Mouse (Mus musculus) liver, embryonic 12.5 days (tissue): ENCODE results near the gene Sox6. TPM values are rescaled to one million over a fixed set of nuclear protein-coding genes. Genes with fewer than 3 reads are reported as not detected.
A peak's percentile ranks its signal among the peaks of the same experiment; 100 is the strongest.

ENCODE experiments used
- ATAC-seq: fragments of 200-750 bp; cut with Nextera tagmentation; 2 replicates; pipeline ENCODE4 v1.8.0; 2017; ENCODE audit warnings: moderate number of reproducible peaks, mild to moderate bottlenecking, moderate library complexity
- H3K27ac ChIP-seq: fragments of 300-500 bp; sonication (generic); 2 replicates; pipeline ENCODE4 v1.5.1; 2016; ENCODE audit warnings: mild to moderate bottlenecking
- H3K27me3 ChIP-seq: fragments of 300-500 bp; sonication (generic); replicated peaks from 2 replicates; pipeline ENCODE4 v1.6.1; 2016; ENCODE audit warnings: mild to moderate bottlenecking, moderate library complexity
- H3K36me3 ChIP-seq: fragments of 300-500 bp; sonication (generic); 2 replicates; pipeline ENCODE4 v1.6.1; 2016; ENCODE audit warnings: mild to moderate bottlenecking, moderate library complexity
- H3K4me1 ChIP-seq: fragments of 300-500 bp; sonication (generic); 2 replicates; pipeline ENCODE4 v1.6.1; 2016
- H3K4me2 ChIP-seq: fragments of 300-500 bp; sonication (generic); 2 replicates; pipeline ENCODE4 v1.6.1; 2016; ENCODE audit warnings: mild to moderate bottlenecking, moderate library complexity
- H3K4me3 ChIP-seq: fragments of 300-500 bp; sonication (generic); 2 replicates; pipeline ENCODE4 v1.5.1; 2016; ENCODE audit warnings: mild to moderate bottlenecking, moderate library complexity
- H3K9ac ChIP-seq: fragments of 300-500 bp; sonication (generic); 2 replicates; pipeline ENCODE4 v1.6.1; 2016; ENCODE audit warnings: mild to moderate bottlenecking, moderate library complexity
- H3K9me3 ChIP-seq: fragments of 300-500 bp; sonication (generic); replicated peaks from 2 replicates; pipeline ENCODE4 v1.6.1; 2016; ENCODE audit warnings: mild to moderate bottlenecking, moderate library complexity
- WGBS: fragments of 180-500 bp; shearing (Covaris S2); methylation state at CpG from one replicate; pipeline ENCODE4 v1.1.7; 2016; ENCODE audit not compliant: insufficient replicate concordance; 5-methylcytosine and 5-hydroxymethylcytosine counted together
- polyA plus RNA-seq: library from polyadenylated mRNA; unstranded; fragments of >200 nt; fragmentation: Nextera tagmentation; extraction: Ambion mirVana; gene quantifications from 2 replicates; pipeline ENCODE4 v1.2.1, GENCODE M21; 2016

Gene Sox6
- polyA plus RNA-seq, 1 experiment from 2014 or later, result 61.1 TPM

- H3K4me3 ChIP-seq, result no peak overlapping the region
- H3K4me1 ChIP-seq, result peaks cover 11% of the 10 kb centered on the region; the same call in 1 of the 2 replicates
- no peaks in the 10 kb centered on the region for H3K9me3 ChIP-seq
- 23% methylated on average over 1 of the region's 1 CpGs for WGBS
- H3K4me2 ChIP-seq, result no peak overlapping the region
- H3K9ac ChIP-seq, result no peak overlapping the region
- no peak overlapping the region for H3K27ac ChIP-seq
- H3K27me3 ChIP-seq, result no peaks in the 10 kb centered on the region
- no peak for ATAC-seq
- H3K36me3 ChIP-seq, result peaks cover 31% of the 10 kb centered on the region
Measured at GRCm38 (mm10) chr7:115819136-115819535, 219.5 kb downstream of the Sox6 start.

DNA sequence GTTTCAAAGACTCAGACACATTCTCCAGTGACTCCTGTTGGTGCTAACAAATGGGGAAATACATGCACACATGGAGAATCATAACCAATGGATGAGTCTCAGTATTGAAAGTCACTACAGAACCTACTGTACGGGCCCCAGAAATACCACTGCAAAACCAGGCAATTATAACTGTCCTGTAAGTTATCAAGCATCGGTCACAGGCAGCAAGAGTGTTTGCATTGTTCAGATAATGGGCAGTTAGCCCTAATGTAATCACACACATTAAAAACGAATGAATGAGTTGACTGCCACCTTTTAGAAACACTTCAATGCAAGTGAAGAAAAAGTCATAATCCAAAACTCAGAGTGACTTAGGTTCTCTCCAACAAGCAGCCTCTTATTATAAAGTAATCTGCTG, 235.3 kb downstream of the Sox6 start:
- peak overlapping the region; percentile 26 for H3K4me2 ChIP-seq
- ATAC-seq, result peak; percentile 83
- H3K36me3 ChIP-seq, result peaks cover 36% of the 10 kb centered on the region
- H3K9ac ChIP-seq, result no peak overlapping the region
- peaks cover 32% of the 10 kb centered on the region for H3K4me1 ChIP-seq
- H3K27me3 ChIP-seq, result no peaks in the 10 kb centered on the region
- H3K27ac ChIP-seq, result no peak overlapping the region
- no peak overlapping the region for H3K4me3 ChIP-seq
- H3K9me3 ChIP-seq, result no peaks in the 10 kb centered on the region
- 28% methylated on average over 3 of the region's 3 CpGs for WGBS

DNA sequence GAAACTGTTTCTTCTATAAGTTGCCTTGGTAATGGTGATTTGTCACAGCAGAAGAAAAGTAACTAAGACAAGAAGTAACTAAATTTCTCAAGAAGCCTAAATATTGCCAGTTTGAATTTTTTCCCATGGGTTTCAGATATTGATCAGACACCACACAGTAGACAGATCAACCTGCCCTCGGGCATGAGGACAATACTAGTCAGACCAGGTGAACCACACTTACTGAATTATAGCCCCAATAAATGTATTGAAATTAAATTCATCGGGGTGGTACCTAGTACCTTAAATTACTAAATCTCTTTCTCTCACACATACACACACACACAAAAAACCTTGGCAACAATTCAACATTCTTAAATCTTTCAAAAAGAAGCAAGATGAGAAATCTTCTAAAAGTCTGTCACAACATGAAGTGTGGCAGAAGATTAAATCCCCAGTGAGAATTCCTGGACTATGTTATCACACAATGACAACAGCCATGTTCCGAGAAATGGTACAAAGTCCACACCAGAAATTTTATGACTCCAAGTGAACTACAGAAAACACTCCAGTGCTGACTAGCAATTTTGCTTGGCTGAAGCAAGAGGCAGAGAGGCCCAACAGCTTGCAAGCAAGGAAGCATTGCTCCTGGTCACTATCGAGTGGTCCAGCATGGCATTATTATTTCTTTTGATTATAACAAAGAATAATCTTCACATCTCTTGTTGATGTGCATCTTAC, 244.3 kb downstream of the Sox6 start:
- ATAC-seq, result no peak
- no peak overlapping the region for H3K4me2 ChIP-seq
- H3K4me3 ChIP-seq, result no peak overlapping the region
- no peaks in the 10 kb centered on the region for H3K9me3 ChIP-seq
- peaks cover 56% of the 10 kb centered on the region for H3K36me3 ChIP-seq
- peaks cover 8% of the 10 kb centered on the region; the same call in 1 of the 2 replicates for H3K4me1 ChIP-seq
- no peak overlapping the region for H3K9ac ChIP-seq
- no peaks in the 10 kb centered on the region for H3K27me3 ChIP-seq
- WGBS, result 86% methylated on average over 4 of the region's 4 CpGs
- no peak overlapping the region for H3K27ac ChIP-seq

DNA sequence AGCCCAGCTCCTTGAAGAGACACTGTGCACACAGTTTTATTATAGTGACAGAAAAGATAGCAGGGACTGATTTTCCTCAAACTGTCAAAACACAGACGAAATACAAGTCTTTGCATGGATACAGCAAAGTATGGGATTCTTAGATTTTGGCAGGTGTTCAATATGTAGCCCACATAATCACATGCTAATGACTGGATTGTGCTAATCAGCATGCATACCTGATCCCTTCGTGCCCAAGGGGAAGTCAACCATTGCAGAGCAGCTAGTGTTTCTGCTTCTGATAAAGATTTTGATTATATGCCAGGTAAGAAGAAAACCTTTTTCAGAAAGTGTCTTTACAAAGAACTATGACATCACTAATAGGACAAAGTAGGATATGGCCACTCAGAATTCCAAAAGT, 245.8 kb downstream of the Sox6 start:
- Histone ChIP-seq H3K4me2 (no peak overlapping the region), H3K4me1 (no peaks in the 10 kb centered on the region), H3K4me3 (no peak overlapping the region), H3K36me3 (peaks cover 46% of the 10 kb centered on the region), H3K9ac (no peak overlapping the region), H3K9me3 (no peaks in the 10 kb centered on the region), H3K27ac (no peak overlapping the region), H3K27me3 (no peaks in the 10 kb centered on the region)
- ATAC-seq, result no peak
- 55% methylated on average over 2 of the region's 2 CpGs for WGBS

DNA sequence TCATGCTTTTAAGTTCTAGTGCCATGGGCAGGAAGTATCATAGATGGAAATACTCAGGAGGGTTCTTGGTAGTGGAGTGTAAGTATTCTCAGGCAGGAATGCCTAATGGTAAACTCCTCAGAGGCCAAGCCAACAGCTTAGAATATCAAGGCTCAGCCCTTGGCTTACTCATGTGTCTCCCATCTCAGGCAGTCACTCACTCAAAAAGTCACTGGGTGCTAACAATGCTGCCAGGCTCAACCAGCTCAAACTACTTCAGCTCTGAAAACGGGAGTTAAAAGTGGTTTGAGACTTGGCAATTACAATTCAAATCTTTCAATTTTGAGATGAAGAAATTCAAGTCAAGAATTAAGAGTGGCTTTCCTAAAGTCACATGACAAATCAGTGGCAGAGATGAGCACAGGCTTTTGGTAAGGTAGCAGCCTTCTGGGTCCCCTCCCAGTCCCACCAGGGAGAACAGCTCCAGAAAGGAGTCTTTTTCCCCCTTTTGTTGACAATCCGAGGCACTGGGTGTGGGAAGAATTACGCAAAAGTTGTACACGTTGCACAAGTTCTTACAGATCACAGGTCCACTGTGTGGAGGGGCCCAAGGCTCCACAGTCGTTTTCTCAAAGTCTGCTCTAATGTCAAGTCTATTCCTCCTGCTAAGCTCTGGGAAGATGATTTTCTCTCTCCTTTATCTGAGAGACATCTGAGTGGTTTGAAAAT, 249.3 kb downstream of the Sox6 start:
- Histone ChIP-seq H3K9me3 (no peaks in the 10 kb centered on the region), H3K4me3 (no peak overlapping the region), H3K9ac (no peak overlapping the region), H3K4me2 (no peak overlapping the region), H3K27me3 (no peaks in the 10 kb centered on the region), H3K27ac (no peak overlapping the region), H3K4me1 (peaks cover 8% of the 10 kb centered on the region), H3K36me3 (peaks cover 18% of the 10 kb centered on the region)
- WGBS, result 65% methylated on average over 5 of the region's 5 CpGs
- ATAC-seq, result no peak

DNA sequence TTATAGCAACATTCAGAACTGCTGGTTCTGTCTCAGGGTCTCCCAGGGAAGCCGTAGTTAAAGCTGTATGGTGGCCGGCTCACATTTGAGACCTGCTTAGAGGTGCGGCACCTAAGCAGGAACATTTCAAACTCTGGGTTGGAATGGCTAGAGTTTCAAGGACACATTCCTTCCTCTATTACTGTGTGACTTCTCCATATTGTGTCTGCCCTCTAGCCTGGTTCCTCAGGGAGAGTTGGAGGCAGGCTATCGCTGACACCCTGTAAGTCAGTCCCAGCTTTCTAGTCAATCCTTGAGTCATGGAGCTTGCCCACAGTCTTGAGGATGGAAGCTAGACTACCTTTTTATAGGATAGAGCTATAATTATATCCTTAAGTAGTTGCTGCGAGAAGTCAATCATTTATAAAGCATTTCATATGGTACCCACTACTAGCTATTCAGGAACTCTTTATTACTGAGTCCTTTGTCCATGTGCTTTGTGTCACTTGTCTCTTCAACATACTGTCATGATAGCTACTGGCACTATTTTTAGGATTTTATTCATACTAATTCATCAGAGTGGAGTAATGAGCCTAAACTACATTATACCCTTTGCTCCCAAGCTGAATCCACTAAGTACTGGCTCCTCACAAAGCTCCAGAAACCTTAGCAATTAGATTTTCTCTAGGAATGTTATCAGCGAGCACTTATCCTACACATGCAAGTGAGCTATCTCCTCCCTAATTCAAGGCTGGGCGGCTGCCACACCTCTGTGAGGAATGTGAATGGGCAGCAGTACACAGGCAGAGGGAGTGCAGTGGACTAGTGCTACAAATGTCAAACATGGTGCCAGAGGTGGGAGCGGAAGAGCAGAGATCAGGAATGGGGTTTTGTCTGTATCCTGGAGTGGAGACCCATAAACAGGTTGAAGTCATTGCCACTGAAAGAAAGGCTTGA, 254.3 kb downstream of the Sox6 start:
- Histone ChIP-seq H3K36me3 (peaks cover 3% of the 10 kb centered on the region), H3K4me3 (no peak overlapping the region), H3K9me3 (no peaks in the 10 kb centered on the region), H3K4me1 (peaks cover 8% of the 10 kb centered on the region), H3K27me3 (no peaks in the 10 kb centered on the region), H3K27ac (no peak overlapping the region), H3K9ac (no peak overlapping the region), H3K4me2 (no peak overlapping the region)
- 77% methylated on average over 8 of the region's 8 CpGs for WGBS
- ATAC-seq, result peak; percentile 60; the same call in 1 of the 2 replicates

GRCm38 (mm10) chr7:115780148-115780547, 258.4 kb downstream of the Sox6 start:
- no peaks in the 10 kb centered on the region for H3K27me3 ChIP-seq
- 79% methylated on average over 4 of the region's 4 CpGs for whole genome bisulfite sequencing
- H3K4me3 ChIP-seq, result no peak overlapping the region
- peaks cover 32% of the 10 kb centered on the region for H3K36me3 ChIP-seq
- no peak overlapping the region for H3K4me2 ChIP-seq
- no peaks in the 10 kb centered on the region for H3K9me3 ChIP-seq
- H3K9ac ChIP-seq, result no peak overlapping the region
- H3K27ac ChIP-seq, result no peak overlapping the region
- ATAC-seq, result no peak
- H3K4me1 ChIP-seq, result peaks cover 15% of the 10 kb centered on the region

DNA sequence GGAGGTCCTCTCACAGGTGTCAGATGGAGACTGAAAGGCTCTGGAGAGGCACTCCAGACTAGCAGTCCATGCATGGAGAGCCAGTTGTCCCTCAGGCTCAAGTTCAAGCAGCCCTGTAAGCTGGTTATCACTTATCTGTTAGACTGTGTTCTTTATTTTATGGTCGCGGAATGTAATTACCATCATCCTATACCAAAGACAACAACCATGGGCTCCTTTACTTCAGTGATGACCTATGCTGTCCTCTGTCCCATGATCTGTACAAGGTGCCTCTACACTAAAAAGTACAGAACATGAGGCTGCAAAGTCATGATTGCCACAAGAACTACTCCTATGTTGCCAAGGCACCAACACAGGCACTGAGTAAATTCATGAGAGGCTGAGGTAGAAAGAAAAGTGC, 259.1 kb downstream of the Sox6 start:
- Histone ChIP-seq H3K36me3 (peaks cover 38% of the 10 kb centered on the region), H3K27ac (no peak overlapping the region), H3K4me1 (peaks cover 9% of the 10 kb centered on the region), H3K27me3 (no peaks in the 10 kb centered on the region), H3K4me3 (no peak overlapping the region), H3K9me3 (no peaks in the 10 kb centered on the region), H3K4me2 (no peak overlapping the region), H3K9ac (no peak overlapping the region)
- no peak for ATAC-seq
- WGBS, result 89% methylated on average over 2 of the region's 2 CpGs

DNA sequence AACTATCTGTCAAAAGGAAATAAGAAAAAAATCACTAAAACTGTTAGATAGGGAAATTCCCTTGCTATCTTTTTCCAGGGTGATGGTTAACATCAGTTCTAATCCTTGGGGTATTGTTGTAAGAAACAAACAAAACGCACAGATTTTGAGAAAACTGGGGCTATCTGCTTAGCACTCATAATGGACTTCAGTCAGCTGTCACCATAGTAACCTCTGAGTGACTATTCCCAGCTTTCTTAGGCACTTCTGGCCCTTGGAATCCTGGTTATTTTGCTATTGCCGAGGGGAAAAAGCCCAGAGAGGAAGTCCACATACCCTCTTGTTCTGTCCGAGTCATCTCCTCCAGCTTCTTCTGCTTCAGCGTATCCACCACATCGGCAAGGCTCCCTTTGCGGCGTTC, 261.9 kb downstream of the Sox6 start:
- Histone ChIP-seq H3K9me3 (no peaks in the 10 kb centered on the region), H3K27ac (no peak overlapping the region), H3K27me3 (no peaks in the 10 kb centered on the region), H3K9ac (no peak overlapping the region), H3K4me3 (no peak overlapping the region), H3K4me1 (peaks cover 7% of the 10 kb centered on the region; the same call in 1 of the 2 replicates), H3K36me3 (peaks cover 40% of the 10 kb centered on the region), H3K4me2 (no peak overlapping the region)
- no peak for ATAC-seq
- 78% methylated on average over 7 of the region's 7 CpGs for WGBS

- no peaks in the 10 kb centered on the region for H3K27me3 ChIP-seq
- peaks cover 40% of the 10 kb centered on the region for H3K36me3 ChIP-seq
- H3K9me3 ChIP-seq, result no peaks in the 10 kb centered on the region
- whole genome bisulfite sequencing, result 46% methylated on average over 5 of the region's 5 CpGs
- no peak overlapping the region for H3K9ac ChIP-seq
- H3K4me2 ChIP-seq, result no peak overlapping the region
- H3K27ac ChIP-seq, result no peak overlapping the region
- peak; percentile 76 for ATAC-seq
- H3K4me3 ChIP-seq, result no peak overlapping the region
- H3K4me1 ChIP-seq, result peaks cover 7% of the 10 kb centered on the region; the same call in 1 of the 2 replicates
Measured at GRCm38 (mm10) chr7:115776324-115776723, 262.3 kb downstream of the Sox6 start.

DNA sequence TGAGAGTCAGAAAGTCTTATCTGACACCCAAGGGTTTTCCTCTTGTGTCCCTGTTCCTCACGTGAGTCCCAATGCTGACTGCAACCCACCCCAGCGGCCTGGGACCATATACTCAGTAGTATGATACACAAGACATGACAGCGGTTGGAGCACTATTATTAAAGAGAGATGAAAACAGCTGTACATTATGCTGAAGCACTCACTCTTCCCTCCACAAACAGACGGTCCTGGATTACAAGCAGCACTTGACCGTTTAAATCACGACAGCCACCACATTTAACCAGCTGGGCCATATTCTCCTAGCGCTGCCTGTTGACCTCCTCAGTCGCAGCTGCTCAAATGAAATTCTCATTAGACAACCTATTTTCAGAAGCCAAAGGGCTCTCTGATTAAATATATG, 272.3 kb downstream of the Sox6 start:
- Histone ChIP-seq H3K27me3 (no peaks in the 10 kb centered on the region), H3K4me1 (no peaks in the 10 kb centered on the region), H3K4me3 (no peak overlapping the region), H3K9ac (no peak overlapping the region), H3K9me3 (no peaks in the 10 kb centered on the region), H3K4me2 (no peak overlapping the region), H3K27ac (no peak overlapping the region), H3K36me3 (no peaks in the 10 kb centered on the region)
- no peak for ATAC-seq
- 79% methylated on average over 8 of the region's 8 CpGs for WGBS

DNA sequence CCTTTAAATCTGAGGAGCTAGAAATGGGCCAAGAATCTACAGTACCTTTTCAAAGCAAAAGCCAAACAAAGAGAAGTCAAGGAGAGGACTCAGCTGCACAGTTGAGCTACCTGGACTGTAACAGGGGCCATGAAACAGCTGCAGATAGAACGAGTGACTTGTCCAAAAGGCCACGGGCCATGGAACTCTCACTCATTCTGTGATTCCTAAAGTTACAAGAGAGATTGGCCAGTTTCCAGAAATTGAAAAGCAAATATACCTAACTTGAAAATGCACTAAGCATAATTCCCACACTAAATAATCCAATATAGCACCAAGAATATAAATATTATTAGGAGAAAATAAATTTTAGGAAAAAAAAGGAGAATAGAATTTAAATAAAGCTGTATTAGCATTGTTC, 274.7 kb downstream of the Sox6 start:
- Histone ChIP-seq H3K27ac (no peak overlapping the region), H3K27me3 (no peaks in the 10 kb centered on the region), H3K4me1 (no peaks in the 10 kb centered on the region), H3K4me2 (no peak overlapping the region), H3K36me3 (no peaks in the 10 kb centered on the region), H3K4me3 (no peak overlapping the region), H3K9me3 (no peaks in the 10 kb centered on the region), H3K9ac (no peak overlapping the region)
- no peak for ATAC-seq
- WGBS, result 82% methylated on average over 2 of the region's 2 CpGs
